Mouse (Mus musculus) adrenal gland, adult (tissue): ENCODE measurements around the gene Gm45785.
A peak's percentile ranks its signal among the peaks of the same experiment; 100 is the strongest.

ENCODE experiments used
- DNase-seq, 2 experiments: peaks; one replicate each; pipeline ENCODE4 v3.0.0; 2022 to 2023; ENCODE audit warnings: low spot score in 1 of 2; ENCODE audit not compliant: inconsistent age in 2 of 2

The Gm45785 gene

DNA sequence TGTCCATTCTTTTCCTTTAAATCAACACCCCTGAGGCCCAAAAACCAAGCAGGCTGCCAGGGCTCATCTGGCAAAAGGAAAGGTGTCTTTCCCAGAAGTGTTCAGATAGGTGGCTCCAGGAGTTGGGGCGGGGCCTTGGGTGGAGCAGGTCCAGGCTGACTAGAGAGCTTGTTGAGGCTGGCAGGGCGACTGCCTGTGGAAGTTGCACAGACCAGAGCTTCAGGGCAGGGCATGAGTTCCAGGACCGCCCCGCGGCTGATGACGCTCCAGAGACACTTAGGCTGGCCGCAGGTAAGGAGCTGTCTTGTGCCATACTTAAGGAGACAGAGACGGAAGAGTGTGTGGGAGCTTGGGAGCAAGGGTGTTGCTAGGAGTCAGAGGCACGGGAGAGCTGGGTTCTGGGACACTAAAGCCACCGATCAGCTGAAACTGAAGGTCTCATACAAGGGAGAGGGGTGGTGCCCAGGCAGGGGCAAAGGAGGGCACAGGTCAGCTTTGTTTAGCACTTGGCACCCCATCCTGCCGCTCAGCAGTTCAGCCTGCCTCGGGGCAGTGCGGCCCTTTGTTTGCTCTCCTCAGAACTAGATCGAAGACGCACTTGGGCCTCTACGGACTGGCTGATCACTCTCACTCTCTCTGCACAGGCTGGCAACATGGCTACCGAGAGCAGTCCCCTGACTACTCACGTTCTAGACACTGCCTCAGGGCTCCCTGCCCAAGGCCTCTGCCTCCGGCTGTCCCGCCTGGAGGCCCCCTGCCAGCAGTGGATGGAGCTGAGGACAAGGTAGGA is 21.0 kb downstream of the Gm45785 start, which contains the start of gene Urah:
TSS of gene Urah (plus strand) at position 51 of the 790 bp plus-strand sequence.
- DNase-seq = peak; percentile 43 to 69

DNA sequence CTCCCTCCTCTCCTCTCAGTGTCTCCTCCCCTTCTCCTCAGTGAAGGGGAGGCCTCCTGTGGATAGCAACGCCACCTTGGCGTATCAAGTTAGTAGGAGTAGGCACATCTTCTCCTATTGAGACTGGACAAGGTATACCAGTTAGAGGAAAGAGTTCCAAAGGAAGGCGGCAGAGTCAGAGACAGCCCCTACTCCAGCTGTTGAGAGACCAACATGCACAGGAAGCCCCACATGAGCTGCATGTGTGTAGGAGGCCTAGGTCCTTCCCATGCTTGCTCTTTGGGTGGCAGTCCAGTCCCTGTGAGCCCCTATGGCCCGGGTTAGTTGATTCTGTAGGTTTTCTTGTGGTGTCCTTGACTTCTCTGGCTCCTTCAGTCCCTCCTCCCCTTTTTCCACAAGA is 22.8 kb downstream of the Gm45785 start:
- DNase-seq = no peak

DNA sequence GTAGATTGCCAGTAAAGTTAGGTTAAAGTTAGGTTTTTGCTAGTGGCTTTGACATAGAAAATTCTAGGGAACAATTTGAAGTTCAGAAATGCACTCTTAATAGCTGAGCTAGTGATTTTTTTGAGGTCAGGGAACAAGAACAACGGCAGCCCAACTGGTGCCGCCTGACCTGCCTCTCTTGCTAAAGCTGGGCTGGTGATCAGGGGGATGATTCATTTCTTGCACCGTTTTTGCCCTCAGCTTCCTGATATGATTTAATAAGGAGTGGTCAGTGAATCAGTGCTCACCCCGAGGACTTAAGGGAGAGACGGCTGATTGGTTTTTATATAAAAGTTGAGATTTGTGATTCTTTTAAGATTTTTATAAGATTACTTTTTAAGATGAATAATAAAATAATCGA is 24.7 kb downstream of the Gm45785 start:
- DNase-seq = peak; percentile 73 to 80

DNA sequence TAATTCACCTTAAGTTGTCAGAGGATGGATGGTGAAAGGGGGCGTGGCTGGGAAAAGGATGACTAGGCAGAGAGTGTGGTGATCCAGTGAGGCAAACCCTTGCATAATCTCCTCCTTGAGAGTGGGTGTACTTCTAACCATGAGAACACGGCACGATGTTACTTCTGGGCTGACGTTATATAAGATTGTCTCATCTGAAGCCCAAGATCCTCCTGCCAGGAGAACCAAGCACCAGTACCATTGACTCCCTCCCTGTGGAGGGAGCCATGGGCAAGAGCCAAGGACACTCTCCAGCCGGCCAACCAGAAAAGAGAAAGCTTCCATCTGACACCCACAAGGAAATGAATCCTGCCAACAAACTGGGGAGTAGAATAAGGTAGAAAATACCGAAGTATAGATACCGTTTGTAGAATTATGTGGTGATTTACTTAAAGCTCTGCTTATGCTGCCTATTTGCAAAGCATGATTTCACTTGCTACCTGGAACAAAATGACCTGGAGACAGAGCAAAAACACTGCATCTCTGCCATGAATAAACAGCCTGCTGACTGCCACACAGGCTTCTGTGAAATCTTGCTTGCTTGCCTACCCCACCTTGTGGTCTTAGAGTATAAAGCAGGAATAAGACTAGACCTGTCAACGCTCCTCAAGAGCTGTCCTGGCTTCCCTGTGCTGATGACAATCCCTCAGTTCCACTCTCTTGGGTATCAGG is 27.8 kb downstream of the Gm45785 start:
- DNase-seq = peak; percentile 72 to 82

DNA sequence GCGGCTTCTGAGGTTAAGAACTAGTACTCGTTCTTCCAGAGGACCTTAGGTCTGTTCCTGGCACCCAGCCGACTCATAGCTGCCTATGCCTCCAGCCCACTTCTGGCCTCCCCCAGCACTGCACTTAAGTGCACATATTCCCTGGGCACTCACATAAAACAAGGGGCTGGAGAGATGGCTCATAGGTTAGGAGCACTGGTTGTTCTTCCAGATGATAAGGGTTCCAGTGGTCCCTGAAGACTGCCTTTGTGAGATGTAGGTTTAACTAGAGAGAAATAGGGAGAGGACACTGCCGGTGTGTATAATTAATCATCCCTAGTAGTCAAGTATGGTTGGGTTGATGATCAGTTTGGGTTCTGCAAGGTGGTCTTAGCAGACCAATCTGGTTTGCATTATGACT is 33.4 kb downstream of the Gm45785 start:
- no peak for DNase-seq

DNA sequence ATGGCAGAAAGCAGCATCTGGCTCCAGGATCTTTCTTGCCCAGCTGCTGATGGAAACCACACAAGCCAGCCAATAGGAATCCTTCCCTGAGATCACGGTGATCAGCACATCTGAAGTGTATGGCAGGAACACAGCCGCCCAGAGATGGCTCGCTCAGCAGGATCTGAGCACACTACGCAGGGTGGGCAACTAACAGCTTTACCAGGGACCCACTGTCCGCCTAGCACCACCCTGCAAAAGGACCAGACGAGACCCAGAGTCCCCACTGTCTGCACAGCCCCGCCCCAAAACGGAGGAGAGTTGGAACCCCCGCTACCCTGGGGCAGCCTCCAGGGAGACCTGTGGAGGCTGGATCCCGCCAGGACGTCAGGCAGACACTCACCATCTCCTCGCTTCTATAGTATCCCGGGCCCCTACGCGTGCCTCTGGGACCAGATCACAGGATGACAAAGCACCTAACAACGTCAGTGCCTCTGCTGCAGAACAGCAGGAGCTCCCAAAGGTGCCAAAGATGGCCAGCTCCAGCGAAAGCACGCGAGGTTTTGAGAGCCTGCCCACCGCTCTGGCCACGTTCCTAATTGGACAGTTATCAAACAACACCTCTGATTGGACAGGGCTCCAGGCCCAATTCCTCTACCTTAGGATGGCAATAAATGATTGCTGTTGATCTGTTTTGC is 34.3 kb downstream of the Gm45785 start, which contains the start of gene Zfp941:
TSS of gene Zfp941 (minus strand) at position 526 of the 677 bp plus-strand sequence.
- DNase-seq = peak; percentile 72 to 84

DNA sequence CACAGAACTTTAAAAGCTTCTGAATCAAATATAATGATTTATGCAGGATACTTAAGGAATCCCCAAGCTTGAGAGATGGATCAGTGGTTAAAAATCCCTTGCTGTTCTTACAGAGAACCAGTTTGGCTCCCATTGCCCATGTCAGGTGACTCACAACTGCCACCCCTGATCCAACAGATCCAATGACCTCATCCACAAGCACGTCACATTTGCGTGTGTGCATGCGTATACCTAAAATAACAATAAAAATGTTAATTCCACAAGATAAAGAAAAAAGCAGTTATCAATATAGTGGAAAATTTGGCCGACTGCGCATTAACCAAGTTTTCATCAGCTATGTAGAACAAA is 34.9 kb downstream of the Gm45785 start:
- DNase-seq = peak in 1 of 2 experiments; percentile 39

DNA sequence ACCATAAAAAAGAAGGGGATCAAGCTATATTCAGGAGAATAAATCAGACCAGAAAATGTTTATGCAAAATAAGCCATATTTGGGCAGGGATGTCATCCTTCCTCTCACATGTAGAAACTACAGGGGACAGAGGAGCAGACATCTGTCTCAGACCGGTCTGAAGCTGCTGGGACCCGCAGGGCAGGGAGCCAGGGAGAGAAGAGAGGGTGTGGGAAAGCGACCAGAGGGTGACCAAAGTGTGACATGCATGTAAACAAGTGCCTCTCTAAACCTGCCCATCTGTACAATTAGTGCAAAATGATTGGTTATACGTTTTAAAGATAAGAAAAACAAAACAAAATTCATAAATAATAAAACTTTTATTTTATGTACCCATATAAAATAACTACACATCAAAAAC is 36.0 kb downstream of the Gm45785 start:
- DNase-seq = no peak

DNA sequence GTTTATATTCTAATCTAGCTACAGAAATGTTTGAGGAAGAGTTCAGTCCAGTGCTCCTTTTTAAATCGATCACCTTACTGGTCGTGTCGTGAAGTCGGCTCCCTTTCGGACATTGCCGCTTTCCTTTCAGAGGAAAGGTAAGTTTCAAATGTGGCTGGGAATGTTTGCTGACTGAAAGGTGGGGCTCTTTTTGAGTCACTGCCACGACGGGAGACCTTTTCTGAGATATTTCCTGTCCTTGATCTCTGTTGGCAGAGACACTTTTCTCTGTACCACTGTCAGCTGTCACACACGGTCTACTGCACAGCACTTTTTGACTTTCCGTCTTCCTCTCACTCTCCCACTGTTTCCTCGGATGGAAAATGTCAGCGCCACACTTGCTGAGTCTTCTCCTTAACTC is 43.3 kb downstream of the Gm45785 start:
- DNase-seq = no peak

DNA sequence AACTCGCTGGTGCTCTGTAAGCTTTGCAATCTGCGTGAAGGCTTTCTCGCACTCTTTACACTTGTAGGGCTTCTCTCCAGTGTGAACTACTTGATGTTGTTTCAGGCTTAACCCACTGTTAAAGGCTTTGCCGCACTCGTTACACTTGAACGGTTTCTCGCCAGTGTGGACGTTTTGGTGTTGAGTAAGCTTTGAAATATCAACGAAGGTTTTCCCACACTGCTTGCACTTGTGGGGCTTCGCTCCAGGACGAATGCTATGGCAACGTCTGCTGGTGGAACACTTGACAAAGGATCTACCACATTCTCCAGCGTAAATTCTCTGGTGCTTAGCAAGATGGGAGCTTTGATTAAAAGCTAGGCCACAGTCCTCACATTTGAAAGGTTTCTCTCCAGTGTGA is 44.4 kb downstream of the Gm45785 start:
- no peak for DNase-seq

DNA sequence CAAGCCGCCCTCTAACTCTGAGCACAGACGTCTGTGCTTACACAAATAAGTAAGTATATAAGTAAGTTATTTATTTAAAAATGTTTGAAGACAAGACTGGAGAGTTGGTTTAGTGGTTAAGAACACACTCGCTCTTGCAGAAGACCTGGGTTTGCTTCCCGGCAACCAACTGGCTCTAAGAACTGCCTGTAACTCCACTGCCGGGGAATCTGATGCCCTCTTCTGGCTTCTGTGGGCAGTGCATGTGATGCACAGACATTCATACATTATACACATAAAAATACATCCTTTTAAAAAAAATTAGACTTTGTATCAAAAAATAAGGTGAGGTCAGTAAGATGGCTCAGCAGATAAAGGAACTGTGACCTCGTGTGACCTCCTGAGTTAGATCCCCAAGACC is 45.6 kb downstream of the Gm45785 start:
- no peak for DNase-seq

DNA sequence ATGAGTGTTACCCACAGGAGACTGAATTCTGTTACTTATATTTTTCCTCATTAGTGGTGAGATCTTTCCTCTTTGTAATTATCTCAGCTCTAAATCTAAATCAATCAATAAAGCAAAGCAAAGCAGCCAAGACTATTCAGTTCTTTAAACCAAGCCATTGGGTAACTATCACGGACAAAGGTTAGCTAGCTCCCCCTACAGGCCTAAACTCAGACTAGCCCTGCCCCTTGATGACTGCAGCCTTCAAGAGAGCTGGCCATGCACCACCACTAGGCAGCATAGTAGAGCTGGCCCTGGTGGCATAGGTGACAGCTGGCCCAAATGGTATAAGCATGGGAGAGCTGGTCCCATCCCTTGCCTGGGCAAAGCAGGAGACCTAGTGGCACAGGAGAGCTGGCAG is 50.4 kb downstream of the Gm45785 start:
- DNase-seq = peak; percentile 68 to 91

DNA sequence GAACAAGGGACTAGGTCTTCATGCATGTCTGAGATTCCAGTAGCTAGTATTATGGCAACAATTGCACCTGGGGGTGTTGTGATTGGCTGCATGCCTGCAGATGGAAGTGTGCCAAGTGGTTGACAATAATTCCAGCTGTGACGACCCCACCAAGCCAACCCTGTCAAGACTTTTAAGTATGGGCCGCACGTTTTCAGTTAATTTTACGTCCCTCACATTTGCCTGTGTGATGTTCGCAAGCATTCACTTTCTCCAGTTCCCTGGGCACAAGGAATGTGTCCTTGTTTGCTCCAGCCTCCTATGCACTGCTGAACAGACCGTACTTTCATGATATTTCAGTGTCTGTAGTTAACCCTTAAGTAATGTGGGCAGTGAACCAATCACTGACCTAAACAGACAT is 53.5 kb downstream of the Gm45785 start:
- DNase-seq = no peak

DNA sequence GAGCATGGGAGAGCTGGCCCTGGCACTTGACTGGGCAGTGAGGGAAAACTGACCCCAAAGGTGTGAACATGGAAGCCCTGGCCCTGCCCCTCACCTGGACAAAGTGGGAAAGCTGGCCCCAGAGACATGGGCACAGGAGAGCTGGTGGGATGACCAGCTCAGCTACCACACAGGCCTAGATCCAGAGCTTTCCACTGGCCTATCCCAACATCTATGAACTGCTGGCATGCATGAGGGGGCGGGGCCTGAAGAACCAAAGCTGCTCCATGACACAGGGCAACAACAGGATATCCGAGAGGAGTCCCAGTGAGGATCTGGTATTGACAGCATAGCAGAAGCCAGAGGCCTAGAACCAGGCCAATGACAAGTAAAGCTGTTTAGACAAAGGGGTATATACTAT is 57.9 kb downstream of the Gm45785 start:
- DNase-seq = no peak

DNA sequence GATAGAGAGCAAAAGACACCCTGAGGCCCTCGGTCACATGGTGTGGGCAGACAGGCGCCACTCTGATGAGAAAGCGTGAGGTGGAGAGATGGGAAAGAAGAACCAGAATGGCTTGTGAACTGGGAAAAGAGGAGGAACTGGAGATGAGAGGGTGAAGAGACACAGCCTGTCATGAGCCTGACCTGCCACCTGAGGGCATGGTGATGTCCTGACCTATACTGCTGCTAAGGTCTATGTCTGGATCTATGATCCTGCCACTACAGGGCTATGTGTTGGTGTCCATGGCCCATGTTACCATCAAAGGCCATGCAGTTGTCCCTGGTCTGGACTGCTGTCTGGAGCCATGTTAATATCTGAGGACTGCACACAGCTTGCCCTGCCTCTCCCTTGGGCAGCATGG is 58.5 kb downstream of the Gm45785 start:
- DNase-seq = no peak

DNA sequence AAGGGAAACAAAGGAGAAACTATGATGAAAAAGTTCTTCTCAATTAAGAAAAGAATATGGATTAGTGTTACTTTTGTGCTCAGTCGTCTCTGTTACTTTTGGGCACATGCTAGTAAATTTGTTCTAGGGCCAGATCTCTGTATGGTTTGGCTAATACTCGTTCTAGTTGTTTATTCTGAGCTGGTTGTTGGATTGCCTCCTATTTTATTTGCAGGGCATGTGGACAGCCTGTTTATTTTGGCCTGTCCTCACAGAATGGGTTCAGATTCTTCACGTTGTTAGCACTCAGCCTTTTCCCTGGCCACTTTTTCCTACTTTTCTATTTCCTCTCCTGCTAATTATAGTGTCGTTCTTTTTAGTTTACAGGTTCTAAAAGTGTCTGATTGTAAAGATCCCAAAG is 62.6 kb downstream of the Gm45785 start:
- no peak for DNase-seq

DNA sequence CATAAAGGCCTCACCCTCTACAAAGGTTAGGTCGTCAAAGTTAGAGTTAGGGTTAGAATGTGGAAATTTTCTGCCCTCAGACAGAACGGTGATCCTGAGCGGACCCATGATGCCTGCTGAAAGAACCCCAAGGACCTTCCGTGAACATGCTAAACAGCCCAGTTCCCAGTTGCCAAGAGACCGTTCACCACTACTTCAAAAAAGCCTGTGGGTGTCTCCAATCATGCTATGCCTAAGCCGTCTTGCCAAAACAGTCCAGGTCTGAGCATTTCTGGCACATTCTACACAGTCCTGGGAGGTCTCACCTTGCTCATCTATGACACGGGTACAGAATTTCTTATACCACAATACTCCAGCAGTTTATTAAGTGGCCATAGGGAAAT is 68.1 kb downstream of the Gm45785 start:
- no peak for DNase-seq

DNA sequence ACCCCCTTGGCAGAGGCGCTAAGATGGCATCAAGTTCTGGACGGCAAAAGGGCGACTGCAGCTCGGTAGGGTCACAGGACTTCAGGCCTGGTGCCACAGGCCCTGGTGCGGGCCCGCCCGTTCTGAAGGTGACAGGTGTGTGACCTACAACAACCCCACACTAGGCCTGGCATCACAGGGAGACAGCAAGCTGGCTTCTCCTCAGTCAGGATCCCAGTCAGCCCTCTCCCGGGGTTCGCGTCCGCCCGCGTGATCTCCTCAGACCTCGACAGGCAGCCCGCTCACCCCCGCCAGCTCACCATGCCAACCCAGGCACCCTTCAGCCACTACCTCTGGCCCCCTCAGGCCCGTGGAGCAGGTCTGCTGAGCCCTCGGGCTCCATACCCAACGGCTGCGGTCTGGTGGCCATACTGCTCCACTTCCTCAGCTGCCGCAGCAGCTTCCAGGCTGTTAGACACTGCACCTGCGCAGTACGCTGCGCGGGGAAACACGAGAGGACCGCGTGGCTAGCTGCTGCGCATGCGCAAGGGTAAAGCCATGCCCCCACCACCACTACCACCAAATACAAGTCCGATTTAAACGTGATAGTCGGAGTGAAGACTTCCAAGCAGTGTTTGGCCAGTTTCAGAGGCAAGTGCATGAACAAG is 68.6 kb downstream of the Gm45785 start, which contains the start of gene Syce1:
TSS of gene Syce1 (minus strand) at position 447 of the 647 bp plus-strand sequence.
- no peak for DNase-seq

DNA sequence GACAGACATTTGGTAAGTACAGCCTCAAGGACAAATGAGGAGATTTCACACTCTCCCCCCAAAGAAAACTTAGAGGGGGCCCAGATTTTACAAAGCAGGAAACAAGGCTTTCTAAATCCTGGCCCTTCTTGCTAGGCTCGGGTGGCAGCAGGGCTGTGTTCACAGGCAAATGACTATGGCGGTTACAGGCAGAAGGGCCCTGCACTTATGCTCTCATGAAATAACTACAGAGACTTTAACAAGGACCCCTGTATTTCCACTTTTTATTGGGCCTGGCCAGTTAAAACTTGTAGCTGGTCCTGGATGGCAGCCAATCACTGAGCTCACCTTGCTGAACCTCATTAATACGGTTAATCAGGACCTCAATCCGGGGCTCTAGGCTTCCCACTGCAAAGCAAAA is 75.6 kb downstream of the Gm45785 start:
- DNase-seq = no peak
